Mouse (Mus musculus) activated CD4-positive, CD25-positive, alpha-beta regulatory T cell (primary cell): Measurements from ENCODE around the gene Gpr132. TPM values are rescaled to one million over a fixed set of nuclear protein-coding genes. Genes with fewer than 3 reads are reported as not detected.

Experiments used
- polyA plus RNA-seq, 2 experiments: library from polyadenylated mRNA; unstranded; fragments of 100-300 nt; shearing (Covaris generic); gene quantifications; one replicate each; pipeline ENCODE4 v1.2.1; 2017

Gpr132 gene
- 10 to 100 TPM; 29.2 to 34.1 TPM for polyA plus RNA-seq

DNA sequence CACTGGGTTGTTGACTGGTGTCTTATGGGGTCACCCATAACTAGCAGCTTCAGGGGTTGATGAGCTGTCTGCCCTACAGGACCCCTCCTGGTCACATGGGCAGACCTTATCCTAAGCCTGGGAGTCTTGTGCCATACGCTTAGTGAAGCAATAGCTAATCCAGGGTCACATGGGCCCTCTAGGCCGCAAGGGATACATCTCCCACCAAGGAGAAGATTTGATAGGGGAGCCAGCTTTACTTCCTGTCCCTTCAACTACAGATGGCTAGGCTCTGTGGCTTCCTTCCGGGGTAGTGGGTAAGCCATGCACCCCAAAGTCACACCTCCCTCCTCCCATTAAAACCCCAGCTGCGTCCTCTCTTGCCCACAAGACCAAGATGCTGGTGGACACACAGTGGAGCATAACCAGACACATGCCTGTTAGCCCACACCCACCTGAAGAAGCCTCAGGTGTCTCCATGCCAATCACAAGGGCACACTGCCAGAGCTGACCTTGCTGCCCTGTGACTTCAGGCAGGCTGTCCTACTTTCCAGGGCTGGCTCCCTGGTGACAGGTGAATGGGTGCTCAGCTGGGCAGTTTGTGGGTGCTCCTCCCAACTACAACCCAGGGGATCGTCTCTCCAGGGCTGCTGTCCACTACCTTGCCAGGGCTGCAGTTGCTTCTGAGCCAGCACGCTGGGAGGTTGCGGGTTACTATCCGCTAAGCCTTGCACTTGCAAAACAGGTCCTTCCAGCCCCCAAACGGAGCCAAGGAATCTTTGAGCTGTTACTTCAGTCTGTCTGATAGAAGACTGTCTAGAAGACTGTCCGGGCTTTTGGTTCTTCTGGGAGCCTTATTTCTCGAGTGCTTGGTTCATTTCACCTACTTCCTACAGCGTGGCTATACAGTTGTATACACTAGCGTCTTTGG lies at the start of gene Gpr132:
Gpr132 (minus strand) TSS at position 51 of the 910 bp plus-strand sequence.

GRCm38 (mm10) chr12:112829244-112829864 lies 38.7 kb downstream of the Gpr132 start, which contains the start of gene Cdca4:
Gene Cdca4, minus strand, starts transcription at chr12:112829423.

DNA sequence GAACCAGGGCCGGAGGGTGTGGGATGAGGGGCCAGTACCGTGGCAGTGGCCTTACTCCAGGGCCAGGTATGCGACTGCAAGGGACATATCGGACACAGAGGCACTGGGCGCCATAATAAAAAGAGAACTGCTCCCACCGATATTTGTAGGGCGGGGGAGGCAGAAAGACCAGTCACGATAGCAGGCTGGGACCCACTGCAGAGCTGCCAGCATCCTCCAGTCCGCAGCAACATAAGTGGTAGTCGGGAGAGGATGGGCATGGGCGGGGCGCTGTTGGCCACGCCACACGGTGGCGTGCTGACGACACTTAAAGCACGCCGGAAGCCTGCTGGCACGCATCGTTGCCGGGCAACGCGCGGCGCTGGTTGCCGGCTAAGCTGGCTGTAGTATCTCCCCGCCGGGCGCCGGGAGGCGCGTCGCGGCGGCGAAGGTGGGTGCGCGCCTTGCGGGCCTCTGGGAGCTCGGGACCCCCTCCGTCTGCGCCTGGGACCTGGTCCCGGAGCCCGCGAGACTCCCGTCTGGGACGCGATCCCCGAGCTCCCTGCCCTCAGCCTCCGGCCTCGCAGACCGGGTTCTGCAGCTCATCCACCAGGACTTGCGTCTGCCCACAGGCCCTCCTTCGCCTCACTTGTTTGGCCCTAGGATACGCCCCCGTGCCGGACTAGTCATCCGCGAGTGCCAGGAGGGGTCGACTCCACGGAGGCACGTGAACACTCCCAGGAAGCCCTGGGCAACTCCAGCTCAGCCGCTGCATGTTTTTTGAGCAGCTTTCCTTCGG lies 59.3 kb downstream of the Gpr132 start, which contains the start of gene Clba1:
Clba1 (plus strand) TSS at position 351 of the 778 bp plus-strand sequence.

GRCm38 (mm10) chr12:112801864-112802846 lies 65.9 kb downstream of the Gpr132 start, which contains the start of gene Ahnak2:
Gene Ahnak2, minus strand, starts transcription at chr12:112802657.

Other genes starting within 250 kb of the Gpr132 start
- gene Adssl1, start 248.2 kb downstream of the Gpr132 start, polyA plus RNA-seq, result 1 to 10 TPM in 1 of 2 experiments, under 1 TPM in 1; 0.87 to 1.9 TPM
- 10 to 100 TPM; 39.7 to 49.1 TPM for gene Siva1, start 223.5 kb downstream of the Gpr132 start, polyA plus RNA-seq
- 100 to 1,000 TPM; 147 to 189 TPM for gene Akt1, start 193.3 kb downstream of the Gpr132 start, polyA plus RNA-seq
- 1 to 10 TPM; 1.6 to 6.0 TPM for gene Zbtb42, start 189.4 kb downstream of the Gpr132 start, polyA plus RNA-seq
- 1 to 10 TPM; 7.2 to 9.7 TPM for gene Cep170b, start 147.8 kb downstream of the Gpr132 start, polyA plus RNA-seq
- gene Pld4, start 107.6 kb downstream of the Gpr132 start, polyA plus RNA-seq, result 10 to 100 TPM in 1 of 2 experiments, 1 to 10 TPM in 1; 3.1 to 11.5 TPM
- not detected for gene Ahnak2, start 65.6 kb downstream of the Gpr132 start, polyA plus RNA-seq
- gene Clba1, start 59.3 kb downstream of the Gpr132 start, polyA plus RNA-seq, result under 1 TPM in 1 of 2 experiments, not detected in 1; 0.80 TPM
- gene Cdca4, start 38.8 kb downstream of the Gpr132 start, polyA plus RNA-seq, result 10 to 100 TPM; 66.6 to 83.4 TPM
- 1 to 10 TPM; 1.1 to 2.1 TPM for gene Jag2, start 61.5 kb upstream of the Gpr132 start, polyA plus RNA-seq
- gene Nudt14, start 73.9 kb upstream of the Gpr132 start, polyA plus RNA-seq, result 10 to 100 TPM; 53.5 to 60.1 TPM
- 10 to 100 TPM; 41.0 to 48.6 TPM for gene Btbd6, start 108.3 kb upstream of the Gpr132 start, polyA plus RNA-seq
- 100 to 1,000 TPM; 143 to 169 TPM for gene Brf1, start 132.5 kb upstream of the Gpr132 start, polyA plus RNA-seq
- gene Pacs2, start 146.3 kb upstream of the Gpr132 start, polyA plus RNA-seq, result 10 to 100 TPM; 11.4 to 22.8 TPM
- gene Tex22, start 206.3 kb upstream of the Gpr132 start, polyA plus RNA-seq, result not detected
- 10 to 100 TPM; 35.7 to 37.9 TPM for gene Mta1, start 230.1 kb upstream of the Gpr132 start, polyA plus RNA-seq